Mouse (Mus musculus): ENCODE data around the gene Ccnd1. TPM values are rescaled to one million over a fixed set of nuclear protein-coding genes. Genes with fewer than 3 reads are reported as not detected.
A peak's percentile ranks its signal among the peaks of the same experiment; 100 is the strongest.
"Not testable (repeated sequence)": the region's sequence is repeated elsewhere in the genome, so short reads cannot be mapped to it uniquely, and the experiment has no call there.

Gene Ccnd1
- polyA plus RNA-seq, 1 experiment from 2014 or later: 200 TPM

DNA sequence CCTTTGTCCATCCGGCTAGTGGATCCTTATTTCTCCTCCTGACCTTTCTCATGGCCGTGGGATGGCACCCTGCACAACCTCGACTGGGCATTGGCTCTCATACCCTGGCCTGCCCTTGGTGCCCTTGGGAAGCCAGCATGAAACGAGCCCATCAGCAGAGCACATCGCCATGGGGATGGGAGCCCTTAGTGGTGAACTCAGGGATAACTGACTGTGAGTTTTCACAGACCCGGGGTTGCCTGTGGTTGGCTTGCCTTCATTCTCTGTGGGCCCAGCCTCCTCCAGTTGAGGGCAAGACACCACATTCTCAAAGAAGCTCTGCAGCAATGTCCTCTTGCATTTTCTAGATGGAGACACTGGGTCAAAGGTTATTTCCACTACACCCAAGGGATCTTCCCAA lies 47.4 kb downstream of the Ccnd1 start:
- H3K4me3 ChIP-seq (ENCODE audit: low read depth, low read length): no peak overlapping the region
- no peak for ATAC-seq (ENCODE audit: low FRiP score)
- DNase-seq (ENCODE audit: low spot score): no peak
- WGBS: 44% methylated on average over 6 of the region's 6 CpGs
- no peak overlapping the region for H3K27ac ChIP-seq (ENCODE audit: low read depth, low read length)
- H3K4me2 ChIP-seq (replicated peaks; ENCODE audit: low read depth, low read length): no peak overlapping the region
- peaks cover 4% of the 10 kb centered on the region; the same call in 1 of the 2 replicates for H3K4me1 ChIP-seq (replicated peaks; ENCODE audit: control insufficient read depth, insufficient read depth, low read length)
- H3K36me3 ChIP-seq (ENCODE audit: control insufficient read depth, insufficient read depth, low read length): no peaks in the 10 kb centered on the region
- no peaks in the 10 kb centered on the region for H3K9me3 ChIP-seq (ENCODE audit: control insufficient read depth, low read length)
- H3K27me3 ChIP-seq (ENCODE audit: control insufficient read depth, insufficient read depth, low read length): peaks cover 19% of the 10 kb centered on the region
- no peak overlapping the region for H3K9ac ChIP-seq (ENCODE audit: low read depth, low read length)

DNA sequence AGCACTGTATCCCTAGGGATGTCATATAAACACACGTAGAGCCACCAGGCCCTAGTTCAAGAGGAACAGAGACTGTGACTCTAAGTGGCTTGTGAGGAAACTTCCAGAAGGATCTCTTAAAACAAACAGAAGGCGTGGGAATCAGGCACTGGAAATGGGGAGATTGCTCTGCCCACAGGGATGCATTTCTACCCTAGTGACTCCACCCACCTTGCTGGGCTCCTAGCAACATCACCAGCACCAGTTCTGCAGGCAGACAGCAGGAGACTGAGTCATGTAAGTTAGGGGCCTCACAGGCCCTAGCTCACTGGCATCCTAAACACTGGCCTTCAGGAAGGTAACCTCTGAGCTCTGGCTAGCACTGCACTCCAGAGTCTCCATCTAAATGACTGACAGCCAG lies 47.9 kb downstream of the Ccnd1 start:
- H3K9ac ChIP-seq (ENCODE audit: low read depth, low read length): no peak overlapping the region
- no peak for DNase-seq (ENCODE audit: low spot score)
- H3K27me3 ChIP-seq (ENCODE audit: control insufficient read depth, insufficient read depth, low read length): peaks cover 17% of the 10 kb centered on the region
- H3K36me3 ChIP-seq (ENCODE audit: control insufficient read depth, insufficient read depth, low read length): no peaks in the 10 kb centered on the region
- H3K27ac ChIP-seq (ENCODE audit: low read depth, low read length): no peak overlapping the region
- H3K4me1 ChIP-seq (replicated peaks; ENCODE audit: control insufficient read depth, insufficient read depth, low read length): peaks cover 2% of the 10 kb centered on the region; the same call in 1 of the 2 replicates
- WGBS: 81% methylated on average over 2 of the region's 2 CpGs
- H3K4me2 ChIP-seq (replicated peaks; ENCODE audit: low read depth, low read length): no peak overlapping the region
- no peak for ATAC-seq (ENCODE audit: low FRiP score)
- no peak overlapping the region for H3K4me3 ChIP-seq (ENCODE audit: low read depth, low read length)
- no peaks in the 10 kb centered on the region for H3K9me3 ChIP-seq (ENCODE audit: control insufficient read depth, low read length)

DNA sequence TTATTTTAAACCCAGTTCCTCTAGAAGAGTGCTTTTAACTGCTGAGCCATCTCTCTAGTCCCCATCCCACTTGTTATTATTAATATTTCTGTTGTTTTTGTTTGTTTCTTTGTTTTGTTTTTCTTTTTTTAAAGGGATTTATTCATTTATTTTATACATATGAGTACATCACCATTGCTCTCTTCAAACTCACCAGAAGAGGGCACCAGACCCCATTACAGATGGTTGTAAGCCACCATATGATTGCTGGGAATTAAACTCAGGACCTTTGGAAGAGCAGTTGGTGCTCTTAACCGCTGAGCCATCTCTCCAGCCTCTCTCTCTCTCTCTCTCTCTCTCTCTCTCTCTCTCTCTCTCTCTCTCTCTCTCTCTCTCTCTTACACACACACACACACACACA lies 49.1 kb downstream of the Ccnd1 start:
- DNase-seq (ENCODE audit: low spot score); H3K4me2 ChIP-seq (replicated peaks; ENCODE audit: low read depth, low read length); H3K4me1 ChIP-seq (replicated peaks; ENCODE audit: control insufficient read depth, insufficient read depth, low read length); H3K9me3 ChIP-seq (ENCODE audit: control insufficient read depth, low read length); ATAC-seq (ENCODE audit: low FRiP score); H3K27me3 ChIP-seq (ENCODE audit: control insufficient read depth, insufficient read depth, low read length); H3K9ac ChIP-seq (ENCODE audit: low read depth, low read length); H3K27ac ChIP-seq (ENCODE audit: low read depth, low read length); H3K4me3 ChIP-seq (ENCODE audit: low read depth, low read length); H3K36me3 ChIP-seq (ENCODE audit: control insufficient read depth, insufficient read depth, low read length): not testable (repeated sequence)
- WGBS: 83% methylated on average over 1 of the region's 1 CpGs

DNA sequence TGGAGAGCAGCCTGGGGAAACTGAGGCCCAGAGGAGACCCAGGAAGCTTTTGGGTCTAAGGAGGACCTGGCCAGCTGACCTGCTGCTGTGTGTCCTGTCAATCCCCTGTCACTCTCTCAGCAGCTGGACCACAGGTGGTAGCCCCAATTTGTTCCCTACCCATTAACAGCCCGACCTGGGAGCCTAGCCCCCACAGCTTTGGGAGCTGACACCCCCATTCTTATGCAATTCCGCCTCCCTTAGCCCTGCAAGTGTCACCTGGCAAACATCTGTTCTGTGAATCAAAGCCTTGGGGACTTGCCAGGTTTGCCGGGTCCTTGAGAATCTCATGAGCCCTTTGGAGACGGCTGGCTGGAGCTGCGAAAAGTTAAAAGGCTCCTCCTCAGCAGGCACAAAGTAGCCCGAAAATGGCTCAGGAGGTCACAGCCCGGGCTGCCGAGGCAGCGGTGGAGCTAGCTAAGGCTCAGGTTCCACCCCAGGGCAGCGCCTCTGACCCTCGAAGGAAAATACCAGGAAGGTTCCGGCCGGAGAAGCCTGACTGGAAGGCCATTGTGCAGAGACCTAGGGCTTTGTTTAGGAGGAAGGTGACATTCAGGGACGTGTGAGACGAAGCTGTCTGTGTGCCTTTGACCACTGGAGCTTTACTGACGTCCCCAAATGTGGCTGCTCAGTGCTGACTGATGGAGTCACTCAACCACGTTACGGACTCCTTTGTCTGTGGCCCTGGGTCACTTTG lies 51.0 kb downstream of the Ccnd1 start:
- 3% methylated on average over 18 of the region's 18 CpGs for WGBS
- H3K4me3 ChIP-seq (ENCODE audit: low read depth, low read length): no peak overlapping the region
- H3K9ac ChIP-seq (ENCODE audit: low read depth, low read length): no peak overlapping the region
- peak; percentile 19 for DNase-seq (ENCODE audit: low spot score)
- H3K27ac ChIP-seq (ENCODE audit: low read depth, low read length): no peak overlapping the region
- no peak for ATAC-seq (ENCODE audit: low FRiP score)
- no peaks in the 10 kb centered on the region for H3K9me3 ChIP-seq (ENCODE audit: control insufficient read depth, low read length)
- no peaks in the 10 kb centered on the region for H3K27me3 ChIP-seq (ENCODE audit: control insufficient read depth, insufficient read depth, low read length)
- H3K4me2 ChIP-seq (replicated peaks; ENCODE audit: low read depth, low read length): no peak overlapping the region
- H3K36me3 ChIP-seq (ENCODE audit: control insufficient read depth, insufficient read depth, low read length): no peaks in the 10 kb centered on the region
- H3K4me1 ChIP-seq (replicated peaks; ENCODE audit: control insufficient read depth, insufficient read depth, low read length): no peaks in the 10 kb centered on the region; the same call in 1 of the 2 replicates

DNA sequence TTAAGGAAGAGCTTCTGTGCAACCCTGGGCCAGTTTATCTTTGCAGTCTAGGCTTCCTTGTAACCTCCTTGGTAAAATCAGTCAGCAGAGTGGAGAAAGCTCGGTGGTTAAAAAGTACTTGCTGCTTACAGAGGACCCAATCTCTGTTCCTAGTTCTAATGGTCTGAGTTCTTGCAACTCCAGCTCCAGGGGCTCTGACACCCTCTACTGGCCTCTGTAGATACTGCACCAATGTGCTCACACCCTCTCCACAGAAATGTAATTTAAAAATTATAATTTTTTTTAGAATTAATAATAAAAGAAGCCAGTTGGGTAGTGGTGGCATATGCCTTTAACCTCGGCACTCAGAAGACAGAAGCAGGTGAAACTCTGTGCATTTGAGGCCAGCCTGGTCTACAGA lies 52.1 kb downstream of the Ccnd1 start:
- Histone ChIP-seq H3K4me1 (replicated peaks; ENCODE audit: control insufficient read depth, insufficient read depth, low read length) (no peaks in the 10 kb centered on the region; the same call in 1 of the 2 replicates), H3K9me3 (ENCODE audit: control insufficient read depth, low read length) (no peaks in the 10 kb centered on the region), H3K4me2 (replicated peaks; ENCODE audit: low read depth, low read length) (no peak overlapping the region), H3K36me3 (ENCODE audit: control insufficient read depth, insufficient read depth, low read length) (no peaks in the 10 kb centered on the region), H3K27ac (ENCODE audit: low read depth, low read length) (no peak overlapping the region), H3K4me3 (ENCODE audit: low read depth, low read length) (no peak overlapping the region), H3K9ac (ENCODE audit: low read depth, low read length) (no peak overlapping the region), H3K27me3 (ENCODE audit: control insufficient read depth, insufficient read depth, low read length) (no peaks in the 10 kb centered on the region)
- WGBS: 86% methylated on average over 2 of the region's 2 CpGs
- DNase-seq (ENCODE audit: low spot score) (no peak), ATAC-seq (ENCODE audit: low FRiP score) (no peak)

DNA sequence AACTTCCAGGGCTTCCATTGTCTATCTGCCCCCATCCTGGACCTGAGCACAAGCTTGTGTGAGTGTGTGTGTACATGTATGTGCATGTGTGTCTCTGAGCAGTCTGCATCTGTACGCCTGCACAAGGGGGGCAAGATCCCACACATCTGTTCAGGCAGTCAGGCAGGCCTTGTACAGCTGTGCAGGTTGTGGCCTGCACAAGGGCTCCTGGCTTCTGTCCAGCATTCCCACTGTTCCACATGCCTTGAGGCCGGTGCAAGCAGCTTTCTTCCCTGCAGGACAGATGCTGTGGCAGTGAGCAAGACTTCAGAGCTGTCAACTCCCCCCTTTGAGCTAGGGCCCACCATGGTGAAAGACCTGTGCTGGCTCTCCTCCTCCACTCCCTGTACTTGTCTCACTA lies 56.6 kb downstream of the Ccnd1 start:
- Histone ChIP-seq H3K4me2 (replicated peaks; ENCODE audit: low read depth, low read length) (no peak overlapping the region), H3K27me3 (ENCODE audit: control insufficient read depth, insufficient read depth, low read length) (no peaks in the 10 kb centered on the region), H3K9ac (ENCODE audit: low read depth, low read length) (no peak overlapping the region), H3K36me3 (ENCODE audit: control insufficient read depth, insufficient read depth, low read length) (no peaks in the 10 kb centered on the region), H3K4me3 (ENCODE audit: low read depth, low read length) (no peak overlapping the region), H3K27ac (ENCODE audit: low read depth, low read length) (no peak overlapping the region), H3K9me3 (ENCODE audit: control insufficient read depth, low read length) (no peaks in the 10 kb centered on the region), H3K4me1 (replicated peaks; ENCODE audit: control insufficient read depth, insufficient read depth, low read length) (no peaks in the 10 kb centered on the region)
- DNase-seq (ENCODE audit: low spot score) (no peak), ATAC-seq (ENCODE audit: low FRiP score) (no peak)
- WGBS: 57% methylated on average over 2 of the region's 2 CpGs

Other genes starting within 250 kb of the Ccnd1 start
- 6.2 and 7.1 TPM in 2 replicates for gene Ano1, start 188.0 kb downstream of the Ccnd1 start, polyA plus RNA-seq (2014; fragmentation: Nextera tagmentation; extraction: Ambion mirVana)
- 0.59 and 1.1 TPM in 2 replicates for gene Fgf3, start 101.8 kb downstream of the Ccnd1 start, polyA plus RNA-seq (2014; fragmentation: Nextera tagmentation; extraction: Ambion mirVana)
- 0.04 TPM in 1 of 2 replicates, not detected in the other for gene Fgf4, start 92.6 kb downstream of the Ccnd1 start, polyA plus RNA-seq (2014; fragmentation: Nextera tagmentation; extraction: Ambion mirVana)
- 60.2 and 68.2 TPM in 2 replicates for gene Fgf15, start 43.4 kb downstream of the Ccnd1 start, polyA plus RNA-seq (2014; fragmentation: Nextera tagmentation; extraction: Ambion mirVana)
- gene LTO1, start 24.8 kb downstream of the Ccnd1 start, polyA plus RNA-seq (2014; fragmentation: Nextera tagmentation; extraction: Ambion mirVana): 27.3 and 28.9 TPM in 2 replicates